Mouse (Mus musculus) heart, postnatal 36 days (tissue): ENCODE measurements around the gene Limk1. TPM values are rescaled to one million over a fixed set of nuclear protein-coding genes. Genes with fewer than 3 reads are reported as not detected.
A peak's percentile ranks its signal among the peaks of the same experiment; 100 is the strongest.
"Not testable (repeated sequence)": the region's sequence is repeated elsewhere in the genome, so short reads cannot be mapped to it uniquely, and the experiment has no call there.

Source experiments
- DNase-seq, 2 experiments: peaks; one replicate each; pipeline ENCODE4 v3.0.0; 2021 to 2022
- intact Hi-C: fragments of 180-260 bp; cut with DNase I; formaldehyde crosslinking; loops from one replicate; pipeline ENCODE4 v1.15.1; 2025
- total RNA-seq, 2 experiments: library from RNA; stranded (reverse); gene quantifications; 2 replicates each; pipeline ENCODE4 v1.2.3; 2021

Gene Limk1
- total RNA-seq, 2 experiments from 2014 or later, result 4.5 to 4.9 TPM

DNA sequence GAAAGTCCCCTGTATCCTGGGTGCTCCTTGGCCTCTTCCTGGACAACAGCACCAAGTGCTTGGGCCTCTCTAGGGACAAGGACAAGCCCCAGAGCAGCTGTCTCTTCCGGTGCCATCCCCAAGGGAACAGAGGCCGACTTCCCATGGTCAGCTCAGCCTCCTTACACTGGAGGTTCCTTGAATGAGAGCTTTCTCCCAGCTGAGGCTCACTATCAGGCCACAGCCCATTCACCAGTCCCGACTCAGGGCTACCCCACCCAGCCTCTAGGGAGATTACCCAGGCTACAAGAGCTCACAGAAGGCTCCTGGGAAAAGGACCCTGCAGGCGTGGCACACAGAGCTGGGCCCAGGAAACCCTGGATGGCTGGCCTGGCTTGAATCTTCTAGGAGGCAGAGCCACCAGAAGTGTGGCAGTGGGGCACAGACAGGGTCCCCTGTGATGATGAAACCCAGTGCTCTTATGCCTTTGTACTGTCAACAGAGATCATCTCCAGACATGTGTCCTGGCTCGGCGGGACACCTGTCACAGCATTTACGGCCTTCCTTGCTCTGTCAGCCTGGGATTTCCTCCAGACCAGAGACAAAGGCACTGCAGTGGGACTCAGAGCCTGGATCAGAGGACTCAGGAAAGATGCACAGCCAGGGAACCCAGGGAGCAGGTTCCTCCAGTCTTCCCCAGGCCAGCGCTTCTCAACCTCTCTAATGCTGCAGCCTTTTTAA, 9.4 kb downstream of the Limk1 start:
- DNase-seq, result peak; percentile 24 to 45
- intact Hi-C loops, result no loop called here

DNA sequence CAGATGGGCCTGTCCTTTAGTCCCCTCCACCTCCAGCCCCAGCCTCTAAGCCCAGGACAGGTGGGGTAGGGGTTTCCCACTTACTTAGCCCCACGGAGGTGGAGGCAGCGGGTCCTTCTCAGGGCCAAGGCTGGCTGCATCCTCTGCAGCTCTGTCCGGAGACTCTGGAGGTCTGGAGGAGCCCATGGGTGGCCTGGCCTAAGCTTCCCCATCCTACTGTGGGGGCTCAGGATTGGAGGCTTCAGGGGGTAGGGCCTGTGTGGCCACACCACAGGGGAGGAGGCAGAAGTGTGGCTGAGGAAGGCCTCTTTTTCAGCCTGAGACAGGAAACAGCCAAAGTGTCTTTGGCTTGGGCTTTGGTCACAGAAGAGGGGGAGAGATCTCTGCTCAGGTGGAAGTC, 10.4 kb downstream of the Limk1 start:
- intact Hi-C loops, result no loop called here
- DNase-seq, result peak; percentile 51 to 66

DNA sequence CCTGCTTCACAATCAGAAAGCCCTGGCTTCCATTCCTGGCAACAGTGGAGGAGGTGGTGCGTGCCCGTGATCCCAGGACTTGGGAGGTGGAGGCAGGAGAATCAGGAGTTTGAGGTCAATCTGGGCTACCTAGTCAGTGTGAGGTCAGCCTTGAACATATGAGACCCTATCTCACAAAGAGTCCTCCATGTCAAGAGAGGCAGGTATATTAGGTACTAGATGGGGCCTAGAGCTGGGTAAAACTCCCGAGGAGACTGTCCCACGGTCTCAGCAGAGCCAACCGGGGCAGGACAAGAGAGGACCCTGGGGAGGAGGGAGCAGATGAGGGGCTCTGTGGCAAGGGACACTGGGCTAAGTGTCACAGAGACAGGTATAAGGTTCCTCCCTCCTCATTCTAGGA, 10.9 kb downstream of the Limk1 start:
- DNase-seq, result no peak
- intact Hi-C loops, result no loop called here

DNA sequence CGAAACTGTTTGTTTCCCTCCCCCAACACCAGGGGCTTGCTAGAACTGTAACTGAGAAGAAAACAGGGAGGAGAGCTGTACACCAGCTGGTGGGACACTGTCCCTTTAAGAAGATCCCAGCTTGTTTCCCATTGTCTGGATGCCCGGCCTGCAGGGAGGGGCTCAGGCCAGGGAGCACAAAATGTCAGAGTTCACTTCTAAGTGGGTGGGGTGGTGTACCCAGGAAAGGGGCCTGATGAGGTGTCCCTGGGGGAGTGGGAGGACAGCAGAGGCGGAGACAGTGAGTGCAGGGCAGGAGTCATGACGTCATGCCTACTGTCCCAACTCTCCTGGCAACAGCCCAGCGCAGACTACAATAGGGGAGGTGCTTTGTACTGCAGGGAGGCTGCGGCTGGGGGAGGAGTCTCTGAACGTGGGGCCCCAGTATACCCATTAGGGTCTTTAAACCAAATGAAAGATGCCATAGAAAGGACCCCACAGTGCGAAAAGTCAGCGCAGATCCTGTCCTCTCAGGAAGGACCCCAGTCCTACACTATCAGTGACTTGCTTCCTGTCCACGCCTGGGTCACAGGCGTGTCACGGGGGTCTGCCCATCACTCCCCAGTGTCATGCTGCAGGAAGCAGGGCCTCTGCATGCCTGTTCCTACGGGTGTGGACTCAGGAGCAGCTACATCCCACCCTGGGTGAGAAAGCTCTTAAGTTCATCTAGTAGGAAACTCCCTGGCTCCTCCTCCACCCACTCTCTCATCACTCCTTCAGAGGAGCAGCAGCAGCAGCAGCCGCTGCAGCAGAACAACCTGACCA, 12.2 kb downstream of the Limk1 start:
- DNase-seq, result peak; percentile 86 to 88
- intact Hi-C loops, result loop anchor here (1.0 kb wide), 1 partner anchor 12 kb away; the partner anchor contains the start of gene Limk1

DNA sequence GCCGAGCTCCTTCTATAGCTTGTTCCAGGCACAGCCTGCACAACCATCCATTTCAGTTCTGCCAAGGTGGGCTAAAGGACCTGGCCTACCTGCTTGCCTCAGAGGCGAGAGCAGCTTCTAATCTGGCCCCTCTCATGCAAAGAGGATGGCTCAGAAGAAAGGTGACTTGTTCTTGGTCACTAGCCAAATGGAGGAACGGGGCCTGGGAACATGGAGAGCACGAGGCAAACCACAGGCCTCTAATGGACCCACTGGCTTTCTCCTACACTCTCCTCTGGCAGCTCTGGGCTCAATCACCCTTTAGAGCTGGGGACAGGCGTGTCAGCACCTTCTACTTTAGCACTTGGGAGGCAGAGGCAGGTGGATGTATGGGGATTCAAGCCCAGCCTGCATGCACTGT, 13.4 kb downstream of the Limk1 start:
- DNase-seq, result no peak
- intact Hi-C loops, result no loop called here

DNA sequence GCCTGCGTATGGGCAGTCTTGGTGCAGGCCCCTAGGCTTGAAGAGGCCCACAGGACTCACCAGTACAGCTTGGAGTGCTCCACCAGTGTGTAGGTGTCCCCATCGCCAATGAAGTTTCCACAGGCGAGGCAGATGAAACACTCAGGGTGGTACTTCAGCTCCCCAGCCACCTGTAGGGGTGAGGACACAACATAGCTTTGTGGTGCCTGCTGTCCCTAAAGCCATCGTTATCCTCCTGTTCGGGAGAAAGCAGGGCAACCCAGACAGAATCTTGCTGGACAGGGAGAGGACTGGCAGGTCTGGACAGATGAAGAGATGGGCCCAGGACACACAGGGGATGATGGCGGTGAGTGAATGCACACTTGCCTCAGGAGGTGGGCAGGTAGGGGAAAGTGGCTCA, 15.8 kb downstream of the Limk1 start:
- DNase-seq, result no peak
- intact Hi-C loops, result no loop called here

- intact Hi-C loops, result no loop called here
- no peak for DNase-seq
These were observed 16.2 kb downstream of the Limk1 start for GRCm38 (mm10) chr5:134672198-134672516.

DNA sequence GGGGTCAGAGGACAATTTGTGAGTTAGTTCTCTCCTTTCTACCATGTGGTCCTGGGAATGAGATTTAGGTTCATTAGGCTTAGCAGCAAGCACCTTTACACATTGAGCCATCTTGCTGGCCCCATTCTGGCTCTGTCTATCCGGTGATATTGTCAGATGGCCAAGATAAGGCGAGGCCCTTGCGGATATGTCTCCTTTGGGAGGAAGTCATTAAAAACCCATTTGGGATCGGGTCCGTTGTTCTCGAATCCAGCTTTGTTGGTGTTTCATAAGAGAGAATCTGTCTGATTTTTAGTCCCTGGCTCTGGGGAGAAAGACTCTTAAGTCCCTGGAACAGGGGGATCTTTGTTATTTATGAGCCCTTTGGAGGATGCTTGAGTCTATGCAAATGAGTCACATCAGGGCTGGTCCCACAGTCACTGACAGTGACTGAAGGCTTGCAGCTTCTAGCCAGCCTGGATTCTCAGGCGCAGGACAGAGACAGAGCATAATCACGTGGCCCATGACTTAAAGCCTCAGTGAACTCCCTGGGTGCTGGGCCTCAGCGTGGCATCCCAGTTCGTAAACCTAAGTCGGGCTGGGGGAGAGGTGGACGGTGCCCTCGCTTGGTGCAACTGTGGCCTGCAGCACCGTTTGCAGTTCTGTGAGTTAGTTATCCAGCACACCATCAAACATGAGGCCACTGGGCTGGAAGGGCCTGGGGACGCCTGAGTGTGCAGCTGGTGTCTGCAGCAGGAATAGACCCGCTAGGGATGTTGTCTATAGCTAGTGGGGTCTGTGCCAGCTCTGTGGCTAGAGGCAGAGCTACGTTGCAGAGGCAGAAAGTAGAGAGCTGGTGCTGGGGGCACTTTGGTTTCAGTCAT, 16.8 kb downstream of the Limk1 start:
- no peak for DNase-seq
- intact Hi-C loops, result no loop called here

GRCm38 (mm10) chr5:134669001-134669708, 19.2 kb downstream of the Limk1 start:
- no peak for DNase-seq
- intact Hi-C loops, result loop anchor here (5.0 kb wide), 1 partner anchor 33 kb away; no protein-coding TSS in a partner anchor

DNA sequence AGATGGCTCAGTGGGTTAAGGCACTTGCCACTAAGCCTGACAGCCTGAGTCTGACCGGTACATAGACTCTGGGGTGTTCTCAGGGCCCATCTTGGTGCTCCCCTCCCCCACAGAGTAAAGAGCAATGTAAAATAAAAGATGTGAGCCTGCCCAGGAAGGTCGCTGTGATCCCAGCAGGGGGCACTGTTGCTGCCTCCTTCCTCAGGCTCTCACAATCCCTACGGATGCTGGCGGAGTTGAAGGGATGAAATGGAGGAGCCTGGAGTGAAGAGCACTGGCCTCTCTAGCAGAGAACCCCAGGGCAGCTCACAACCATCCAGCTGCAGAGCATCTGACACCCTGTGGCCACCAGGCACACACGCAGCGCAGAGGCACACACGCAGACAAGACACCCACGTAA, 19.9 kb downstream of the Limk1 start:
- peak in 1 of 2 experiments; percentile 29 for DNase-seq
- intact Hi-C loops, result loop anchor here (5.0 kb wide), 1 partner anchor 34 kb away; no protein-coding TSS in a partner anchor

- intact Hi-C loops, result loop anchor here (5.0 kb wide), 1 partner anchor 41 kb away; no protein-coding TSS in a partner anchor
- DNase-seq, result no peak
These were observed 31.7 kb downstream of the Limk1 start for GRCm38 (mm10) chr5:134656708-134657107.

DNA sequence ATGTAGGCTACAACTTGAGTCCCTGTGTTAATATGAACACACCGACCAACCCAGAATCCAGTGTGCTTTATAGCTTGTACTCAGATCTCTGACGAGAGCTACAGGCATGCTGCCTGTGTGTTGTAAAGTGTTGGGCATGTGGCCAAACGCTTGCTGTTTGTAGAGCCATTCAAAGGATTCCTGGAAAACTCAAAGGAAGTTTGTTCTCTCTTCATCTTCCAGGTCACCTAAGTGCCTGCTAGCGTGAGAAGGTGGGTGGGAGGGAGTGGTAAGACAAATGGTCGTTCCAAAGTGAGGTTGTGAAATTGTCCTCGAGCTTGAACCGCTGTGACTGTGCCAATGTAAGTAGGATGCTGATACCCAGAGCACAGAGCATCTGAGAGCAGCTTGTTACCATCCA, 36.4 kb downstream of the Limk1 start:
- intact Hi-C loops, result no loop called here
- no peak for DNase-seq

GRCm38 (mm10) chr5:134650926-134651325, 37.5 kb downstream of the Limk1 start:
- intact Hi-C loops, result no loop called here
- peak; percentile 47 to 72 for DNase-seq

- DNase-seq, intact Hi-C loops: not testable (repeated sequence)
These were observed 39.4 kb downstream of the Limk1 start for GRCm38 (mm10) chr5:134648976-134649375.

GRCm38 (mm10) chr5:134647394-134647793, 41.0 kb downstream of the Limk1 start:
- intact Hi-C loops, result no loop called here
- DNase-seq, result no peak

GRCm38 (mm10) chr5:134646461-134646860, 41.9 kb downstream of the Limk1 start:
- intact Hi-C loops, result no loop called here
- DNase-seq, result no peak

DNA sequence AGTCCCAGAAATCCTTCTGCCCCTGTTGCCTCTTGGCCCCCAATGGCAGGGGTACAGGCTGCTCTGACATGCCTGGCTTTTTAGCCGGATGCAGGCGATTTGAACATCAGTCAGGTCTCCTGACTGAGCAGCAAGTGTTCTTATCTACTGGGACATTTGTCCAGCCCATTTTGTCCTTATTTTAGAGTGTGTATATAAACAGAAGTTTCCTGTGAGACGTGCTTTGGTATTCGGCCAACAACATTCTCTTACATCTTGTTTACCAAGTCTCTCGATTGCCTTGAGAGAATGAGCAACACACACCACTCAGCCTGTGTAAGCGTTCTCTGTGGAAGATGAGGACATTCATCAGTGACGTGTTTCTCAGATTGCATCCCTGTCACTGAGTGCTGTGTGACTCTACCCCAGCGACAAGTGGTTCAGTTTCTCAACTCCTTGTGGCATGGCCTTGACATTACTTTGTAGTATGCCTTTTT, 43.7 kb downstream of the Limk1 start:
- intact Hi-C loops, result loop anchor here (5.0 kb wide), 1 partner anchor 43 kb away; the partner anchor contains the start of gene Limk1
- DNase-seq, result peak; percentile 25 to 30

- no peak for DNase-seq
- intact Hi-C loops, result loop anchor here (5.0 kb wide), 1 partner anchor 43 kb away; the partner anchor contains the start of gene Limk1
These were observed 44.3 kb downstream of the Limk1 start for GRCm38 (mm10) chr5:134644121-134644520.

DNA sequence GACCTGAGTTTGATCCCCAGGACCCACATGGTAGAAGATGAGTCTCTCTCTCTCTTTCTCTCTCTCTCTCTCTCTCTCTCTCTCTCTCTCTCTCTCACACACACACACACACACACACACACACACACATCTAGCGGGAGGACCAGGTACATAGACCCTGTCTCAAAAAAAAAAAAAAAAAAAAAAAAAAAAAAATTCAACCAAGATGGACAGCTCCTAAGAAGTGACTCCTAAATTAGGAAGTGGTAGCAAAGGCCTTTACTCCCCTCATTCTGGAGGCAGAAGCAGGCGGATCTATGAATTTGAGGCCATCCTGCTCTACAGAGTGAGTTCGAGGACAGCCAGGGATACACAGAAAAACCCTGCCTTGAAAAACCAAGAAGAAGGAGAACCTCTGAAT, 48.0 kb downstream of the Limk1 start:
- intact Hi-C loops, result loop anchor here (5.0 kb wide), 1 partner anchor 47 kb away; the partner anchor contains the start of gene Limk1
- no peak for DNase-seq

DNA sequence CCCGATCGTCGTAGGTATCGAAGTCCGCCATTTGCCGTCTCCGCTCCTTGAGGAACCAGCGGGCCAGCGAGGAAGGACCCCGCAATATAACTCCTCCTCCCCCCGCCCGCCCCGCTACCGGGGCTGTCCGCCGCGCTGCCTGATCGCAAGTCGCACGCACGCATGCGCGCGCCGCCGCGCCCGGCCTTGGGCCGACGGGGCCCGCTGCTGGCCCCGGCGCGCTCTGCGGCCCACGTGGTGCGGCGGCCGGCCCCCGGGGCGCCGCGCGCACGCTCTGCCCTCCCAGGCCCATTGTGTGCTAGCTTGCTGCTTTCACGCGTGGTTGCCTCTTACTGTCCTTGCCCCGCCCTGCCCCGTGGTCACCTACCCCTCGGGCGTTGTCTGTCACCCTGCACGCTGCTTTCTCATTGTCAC, 49.1 kb downstream of the Limk1 start, which contains the start of gene Eif4h:
Gene Eif4h (minus strand): TSS at position 222 of the 414 bp plus-strand sequence.
- DNase-seq, result peak; percentile 98
- intact Hi-C loops, result no loop called here
